Mouse (Mus musculus) heart, postnatal 25 days (tissue): ENCODE measurements around the gene Gm4305. TPM values are rescaled to one million over a fixed set of nuclear protein-coding genes. Genes with fewer than 3 reads are reported as not detected.
A peak's percentile ranks its signal among the peaks of the same experiment; 100 is the strongest.
"Not testable (repeated sequence)": the region's sequence is repeated elsewhere in the genome, so short reads cannot be mapped to it uniquely, and the experiment has no call there.

Experiments
- DNase-seq: peaks from one replicate; pipeline ENCODE4 v3.0.0; 2022; ENCODE audit warnings: low spot score
- intact Hi-C: fragments of 180-260 bp; cut with DNase I; formaldehyde crosslinking; loops from one replicate; pipeline ENCODE4 v1.15.1; 2025
- total RNA-seq, 2 experiments: library from RNA; stranded (reverse); gene quantifications; 2 replicates each; pipeline ENCODE4 v1.2.3; 2021

The Gm4305 gene
- not detected for total RNA-seq

GRCm38 (mm10) chr10:100350793-100351192 lies at the start of gene Gm4305:
TSS of gene Gm4305 (plus strand) at chr10:100351093.
- intact Hi-C loops, DNase-seq: not testable (repeated sequence)

GRCm38 (mm10) chr10:100335376-100335775 lies 15.5 kb upstream of the Gm4305 start, which contains the start of gene Gm4301:
TSS of gene Gm4301 (plus strand) at chr10:100335676.
- DNase-seq, intact Hi-C loops: not testable (repeated sequence)

- intact Hi-C loops, DNase-seq: not testable (repeated sequence)
These were observed 10.4 kb upstream of the Gm4305 start, which contains the start of gene Gm4302 for GRCm38 (mm10) chr10:100340536-100340935. TSS of gene Gm4302 (plus strand) at chr10:100340836.

GRCm38 (mm10) chr10:100345672-100346071 lies 5.2 kb upstream of the Gm4305 start, which contains the start of gene Gm4303:
TSS of gene Gm4303 (plus strand) at chr10:100345972.
- intact Hi-C loops, result not testable (repeated sequence)

GRCm38 (mm10) chr10:100356841-100357240 lies 5.9 kb downstream of the Gm4305 start:
- DNase-seq, result peak; percentile 1
- intact Hi-C loops, result not testable (repeated sequence)

More at GRCm38 (mm10) chr10:100345672-100346071, 5.2 kb upstream of the Gm4305 start, which contains the start of gene Gm4303:
- not testable (repeated sequence) for DNase-seq

- intact Hi-C loops, DNase-seq: not testable (repeated sequence)
These were observed 10.1 kb downstream of the Gm4305 start, which contains the start of gene Gm4307 for GRCm38 (mm10) chr10:100361038-100361437. TSS of gene Gm4307 (plus strand) at chr10:100361338.

GRCm38 (mm10) chr10:100382460-100382859 lies 31.6 kb downstream of the Gm4305 start, which contains the start of gene Gm4312:
TSS of gene Gm4312 (minus strand) at chr10:100382560.
- DNase-seq, intact Hi-C loops: not testable (repeated sequence)

Other genes with a start within 250 kb of the Gm4305 start
- not detected for gene Gm4301, start 15.4 kb upstream of the Gm4305 start, total RNA-seq
- gene Gm4302, start 10.3 kb upstream of the Gm4305 start, total RNA-seq, result not detected
- gene Gm4303, start 5.1 kb upstream of the Gm4305 start, total RNA-seq, result not detected
- gene Gm4307, start 10.2 kb downstream of the Gm4305 start, total RNA-seq, result not detected
- gene Gm4312, start 31.5 kb downstream of the Gm4305 start, total RNA-seq, result not detected
- 10 to 100 TPM; 17.1 to 17.9 TPM for gene Tmtc3, start 136.3 kb downstream of the Gm4305 start, total RNA-seq
- 1 to 10 TPM; 3.0 to 4.0 TPM for gene Cep290, start 136.5 kb downstream of the Gm4305 start, total RNA-seq
- 1 to 10 TPM; 4.9 to 6.9 TPM for gene 4930430F08Rik, start 239.3 kb downstream of the Gm4305 start, total RNA-seq
- not detected for gene 1700017N19Rik, start 239.4 kb downstream of the Gm4305 start, total RNA-seq